Mouse (Mus musculus): Measurements from ENCODE around the gene Psg17. TPM values are rescaled to one million over a fixed set of nuclear protein-coding genes. Genes with fewer than 3 reads are reported as not detected.

The Psg17 gene
- polyA plus RNA-seq, 1 experiment from 2014 or later, result not detected

GRCm38 (mm10) chr7:18840386-18841173, 19.2 kb upstream of the Psg17 start:
- peak overlapping the region; percentile 28 for H3K4me3 ChIP-seq (ENCODE audit: low read depth, low read length)
- no peaks in the 10 kb centered on the region for H3K4me1 ChIP-seq (replicated peaks; ENCODE audit: control insufficient read depth, insufficient read depth, low read length)
- peak; percentile 65 for ATAC-seq (ENCODE audit: low FRiP score)
- 3% methylated on average over 14 of the region's 17 CpGs for WGBS
- no peaks in the 10 kb centered on the region for H3K36me3 ChIP-seq (ENCODE audit: control insufficient read depth, insufficient read depth, low read length)
- no peaks in the 10 kb centered on the region for H3K27me3 ChIP-seq (ENCODE audit: control insufficient read depth, insufficient read depth, low read length)
- H3K27ac ChIP-seq (ENCODE audit: low read depth, low read length), result no peak overlapping the region
- H3K9me3 ChIP-seq (ENCODE audit: control insufficient read depth, low read length), result no peaks in the 10 kb centered on the region
- peak; percentile 64 for DNase-seq (ENCODE audit: low spot score)
- H3K9ac ChIP-seq (ENCODE audit: low read depth, low read length), result peak overlapping the region; percentile 52
- H3K4me2 ChIP-seq (replicated peaks; ENCODE audit: low read depth, low read length), result peak overlapping the region; percentile 46

GRCm38 (mm10) chr7:18839865-18840264, 18.5 kb upstream of the Psg17 start, which contains the start of gene Mill2:
Gene Mill2 (plus strand): TSS chr7:18839966.
- Histone ChIP-seq H3K36me3 (ENCODE audit: control insufficient read depth, insufficient read depth, low read length) (no peaks in the 10 kb centered on the region), H3K9me3 (ENCODE audit: control insufficient read depth, low read length) (no peaks in the 10 kb centered on the region), H3K4me1 (replicated peaks; ENCODE audit: control insufficient read depth, insufficient read depth, low read length) (no peaks in the 10 kb centered on the region), H3K4me3 (ENCODE audit: low read depth, low read length) (peak within 1 kb of the TSS; percentile 28), H3K27ac (ENCODE audit: low read depth, low read length) (no peak within 1 kb of the TSS), H3K9ac (ENCODE audit: low read depth, low read length) (peak within 1 kb of the TSS; percentile 52), H3K27me3 (ENCODE audit: control insufficient read depth, insufficient read depth, low read length) (no peaks in the 10 kb centered on the region), H3K4me2 (replicated peaks; ENCODE audit: low read depth, low read length) (peak within 1 kb of the TSS; percentile 46)
- DNase-seq (ENCODE audit: low spot score), result peak; percentile 10
- 24% methylated on average over 3 of the region's 3 CpGs for WGBS
- ATAC-seq (ENCODE audit: low FRiP score), result 0 out of 2 replicates have a peak, but pooled peaks have one; percentile 22

- no peaks in the 10 kb centered on the region for H3K27me3 ChIP-seq (ENCODE audit: control insufficient read depth, insufficient read depth, low read length)
- 50% methylated on average over 13 of the region's 13 CpGs for WGBS
- ATAC-seq (ENCODE audit: low FRiP score), result no peak
- H3K4me1 ChIP-seq (replicated peaks; ENCODE audit: control insufficient read depth, insufficient read depth, low read length), result no peaks in the 10 kb centered on the region
- no peak overlapping the region for H3K27ac ChIP-seq (ENCODE audit: low read depth, low read length)
- DNase-seq (ENCODE audit: low spot score), result no peak
- H3K9ac ChIP-seq (ENCODE audit: low read depth, low read length), result no peak overlapping the region
- no peak overlapping the region for H3K4me2 ChIP-seq (replicated peaks; ENCODE audit: low read depth, low read length)
- H3K4me3 ChIP-seq (ENCODE audit: low read depth, low read length), result no peak overlapping the region
- H3K9me3 ChIP-seq (ENCODE audit: control insufficient read depth, low read length), result no peaks in the 10 kb centered on the region
- no peaks in the 10 kb centered on the region for H3K36me3 ChIP-seq (ENCODE audit: control insufficient read depth, insufficient read depth, low read length)
Observed at GRCm38 (mm10) chr7:18832298-18832697, 10.9 kb upstream of the Psg17 start.

- no peak overlapping the region for H3K4me2 ChIP-seq (replicated peaks; ENCODE audit: low read depth, low read length)
- ATAC-seq (ENCODE audit: low FRiP score), result no peak
- no peaks in the 10 kb centered on the region for H3K27me3 ChIP-seq (ENCODE audit: control insufficient read depth, insufficient read depth, low read length)
- no peak overlapping the region for H3K27ac ChIP-seq (ENCODE audit: low read depth, low read length)
- no peak for DNase-seq (ENCODE audit: low spot score)
- no peak overlapping the region for H3K9ac ChIP-seq (ENCODE audit: low read depth, low read length)
- no peaks in the 10 kb centered on the region for H3K36me3 ChIP-seq (ENCODE audit: control insufficient read depth, insufficient read depth, low read length)
- no peak overlapping the region for H3K4me3 ChIP-seq (ENCODE audit: low read depth, low read length)
- no peaks in the 10 kb centered on the region for H3K9me3 ChIP-seq (ENCODE audit: control insufficient read depth, low read length)
- 80% methylated on average over 7 of the region's 7 CpGs for WGBS
- no peaks in the 10 kb centered on the region for H3K4me1 ChIP-seq (replicated peaks; ENCODE audit: control insufficient read depth, insufficient read depth, low read length)
Observed at GRCm38 (mm10) chr7:18829545-18829944, 8.1 kb upstream of the Psg17 start.

GRCm38 (mm10) chr7:18828592-18828991, 7.2 kb upstream of the Psg17 start:
- H3K4me2 ChIP-seq (replicated peaks; ENCODE audit: low read depth, low read length), result no peak overlapping the region
- peak; percentile 35 for DNase-seq (ENCODE audit: low spot score)

GRCm38 (mm10) chr7:18827792-18828546, 6.6 kb upstream of the Psg17 start:
- no peak overlapping the region for H3K27ac ChIP-seq (ENCODE audit: low read depth, low read length)
- DNase-seq (ENCODE audit: low spot score), result no peak
- H3K36me3 ChIP-seq (ENCODE audit: control insufficient read depth, insufficient read depth, low read length), result no peaks in the 10 kb centered on the region
- no peak overlapping the region for H3K9ac ChIP-seq (ENCODE audit: low read depth, low read length)
- H3K9me3 ChIP-seq (ENCODE audit: control insufficient read depth, low read length), result no peaks in the 10 kb centered on the region
- no peaks in the 10 kb centered on the region for H3K27me3 ChIP-seq (ENCODE audit: control insufficient read depth, insufficient read depth, low read length)
- no peak overlapping the region for H3K4me2 ChIP-seq (replicated peaks; ENCODE audit: low read depth, low read length)
- peak; percentile 17; the same call in 1 of the 2 replicates for ATAC-seq (ENCODE audit: low FRiP score)
- 63% methylated on average over 26 of the region's 26 CpGs for WGBS
- H3K4me1 ChIP-seq (replicated peaks; ENCODE audit: control insufficient read depth, insufficient read depth, low read length), result no peaks in the 10 kb centered on the region
- H3K4me3 ChIP-seq (ENCODE audit: low read depth, low read length), result no peak overlapping the region

More at GRCm38 (mm10) chr7:18828592-18828991, 7.2 kb upstream of the Psg17 start:
- no peak for ATAC-seq (ENCODE audit: low FRiP score)
- H3K9me3 ChIP-seq (ENCODE audit: control insufficient read depth, low read length), result no peaks in the 10 kb centered on the region
- no peaks in the 10 kb centered on the region for H3K36me3 ChIP-seq (ENCODE audit: control insufficient read depth, insufficient read depth, low read length)
- no peaks in the 10 kb centered on the region for H3K4me1 ChIP-seq (replicated peaks; ENCODE audit: control insufficient read depth, insufficient read depth, low read length)
- no peak overlapping the region for H3K9ac ChIP-seq (ENCODE audit: low read depth, low read length)
- 62% methylated on average over 9 of the region's 9 CpGs for WGBS
- H3K4me3 ChIP-seq (ENCODE audit: low read depth, low read length), result no peak overlapping the region
- no peak overlapping the region for H3K27ac ChIP-seq (ENCODE audit: low read depth, low read length)
- H3K27me3 ChIP-seq (ENCODE audit: control insufficient read depth, insufficient read depth, low read length), result no peaks in the 10 kb centered on the region

GRCm38 (mm10) chr7:18818301-18818700, 3.1 kb downstream of the Psg17 start:
- no peak overlapping the region for H3K27ac ChIP-seq (ENCODE audit: low read depth, low read length)
- no peaks in the 10 kb centered on the region for H3K9me3 ChIP-seq (ENCODE audit: control insufficient read depth, low read length)
- ATAC-seq (ENCODE audit: low FRiP score) (no peak), DNase-seq (ENCODE audit: low spot score) (no peak)
- H3K36me3 ChIP-seq (ENCODE audit: control insufficient read depth, insufficient read depth, low read length), result no peaks in the 10 kb centered on the region
- no peak overlapping the region for H3K9ac ChIP-seq (ENCODE audit: low read depth, low read length)
- WGBS, result 88% methylated on average over 9 of the region's 9 CpGs
- H3K4me2 ChIP-seq (replicated peaks; ENCODE audit: low read depth, low read length), result no peak overlapping the region
- no peaks in the 10 kb centered on the region for H3K4me1 ChIP-seq (replicated peaks; ENCODE audit: control insufficient read depth, insufficient read depth, low read length)
- no peak overlapping the region for H3K4me3 ChIP-seq (ENCODE audit: low read depth, low read length)
- H3K27me3 ChIP-seq (ENCODE audit: control insufficient read depth, insufficient read depth, low read length), result no peaks in the 10 kb centered on the region

GRCm38 (mm10) chr7:18803526-18803925, 17.9 kb downstream of the Psg17 start:
- Histone ChIP-seq H3K4me3 (ENCODE audit: low read depth, low read length) (no peak overlapping the region), H3K4me1 (replicated peaks; ENCODE audit: control insufficient read depth, insufficient read depth, low read length) (no peaks in the 10 kb centered on the region), H3K27me3 (ENCODE audit: control insufficient read depth, insufficient read depth, low read length) (no peaks in the 10 kb centered on the region), H3K27ac (ENCODE audit: low read depth, low read length) (no peak overlapping the region), H3K36me3 (ENCODE audit: control insufficient read depth, insufficient read depth, low read length) (no peaks in the 10 kb centered on the region), H3K9me3 (ENCODE audit: control insufficient read depth, low read length) (no peaks in the 10 kb centered on the region), H3K9ac (ENCODE audit: low read depth, low read length) (no peak overlapping the region), H3K4me2 (replicated peaks; ENCODE audit: low read depth, low read length) (no peak overlapping the region)
- no peak for ATAC-seq (ENCODE audit: low FRiP score)
- no peak for DNase-seq (ENCODE audit: low spot score)

Measured in hindbrain, embryonic 11.5 days (tissue).